ENCODE assay signal across 12 mouse cellular contexts in the genomic region with DNA sequence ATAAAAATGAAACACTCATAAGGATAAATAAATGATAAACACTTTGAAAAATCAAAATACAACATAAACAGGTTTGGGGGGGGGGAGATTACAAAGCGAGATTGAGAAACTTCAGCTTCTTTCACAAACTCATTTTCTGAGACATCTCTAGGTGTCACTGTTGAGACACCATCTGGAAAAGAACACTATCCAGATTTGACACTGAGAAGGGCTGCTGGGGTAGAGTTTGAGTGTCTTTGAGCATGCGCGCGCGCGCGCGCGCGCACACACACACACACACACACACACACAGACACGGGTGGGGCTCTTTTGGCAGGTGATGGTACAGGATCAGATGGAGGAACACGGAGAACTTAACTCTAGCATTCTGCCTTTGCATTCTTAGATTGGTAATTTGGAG.
DNase-seq lines count a peak whose midpoint lies in the region; ATAC-seq and TF ChIP-seq lines count a peak whose summit lies in the region.
"Had no signal": no experiment of that assay in that cellular context is flagged by ENCODE, and none has a peak within 500 bp of the region (broad histone marks: within the 10 kb centered on the region; RNA-seq: fewer than 3 reads in every experiment).

No protein-coding gene starts in this region.

- no peak overlapping the region for H3K9ac ChIP-seq in hindbrain, embryonic 14.5 days
- H3K9ac ChIP-seq: heart, embryonic 13.5 days; limb, embryonic 12.5 days had no signal

- no peaks in the 10 kb centered on the region for H3K27me3 ChIP-seq in hindbrain, embryonic 14.5 days (ENCODE audit: control insufficient read depth, insufficient read depth, low read length)
- H3K27me3 ChIP-seq in hindbrain, embryonic 10.5 days (ENCODE audit: insufficient read depth, poor library complexity, severe bottlenecking), result no peaks in the 10 kb centered on the region
- no peaks in the 10 kb centered on the region for H3K27me3 ChIP-seq in thymus, adult 2 months (ENCODE audit: control insufficient read depth, insufficient read depth, low read length)
- H3K27me3 ChIP-seq: heart, embryonic 13.5 days; limb, embryonic 12.5 days had no signal

- H3K27ac ChIP-seq in hindbrain, embryonic 14.5 days, result no peak overlapping the region
- no peak overlapping the region for H3K27ac ChIP-seq in hindbrain, embryonic 10.5 days
- H3K27ac ChIP-seq in thymus, adult 2 months (ENCODE audit: control insufficient read depth, insufficient read depth, low read length), result no peak overlapping the region
- no peak overlapping the region for H3K27ac ChIP-seq in left cerebral cortex, adult 2 months
- H3K27ac ChIP-seq: heart, embryonic 13.5 days; limb, embryonic 12.5 days had no signal

- no peak overlapping the region for H3K4me2 ChIP-seq in hindbrain, embryonic 14.5 days (replicated peaks)
- H3K4me2 ChIP-seq: heart, embryonic 13.5 days; limb, embryonic 12.5 days had no signal

- H3K9me3 ChIP-seq in hindbrain, embryonic 14.5 days (ENCODE audit: control insufficient read depth, low read length), result 0 out of 2 replicates have a peak, but pooled peaks cover 3% of the 10 kb centered on the region
- no peaks in the 10 kb centered on the region for H3K9me3 ChIP-seq in hindbrain, embryonic 10.5 days
- H3K9me3 ChIP-seq: limb, embryonic 12.5 days had no signal

- no peaks in the 10 kb centered on the region for H3K36me3 ChIP-seq in hindbrain, embryonic 14.5 days (replicated peaks; ENCODE audit: control insufficient read depth, insufficient read depth)
- no peaks in the 10 kb centered on the region for H3K36me3 ChIP-seq in hindbrain, embryonic 10.5 days
- H3K36me3 ChIP-seq in thymus, adult 2 months (ENCODE audit: control insufficient read depth, insufficient read depth, low read length), result no peaks in the 10 kb centered on the region
- H3K36me3 ChIP-seq: heart, embryonic 13.5 days; limb, embryonic 12.5 days had no signal

- DNase-seq in hindbrain, embryonic 14.5 days (ENCODE audit: low spot score), result peak; percentile 40
- no peak for DNase-seq in hindbrain, embryonic 10.5 days (ENCODE audit: low spot score)
- DNase-seq in thymus, postnatal 0 days (ENCODE audit: low spot score), result peak; percentile 58
- DNase-seq in thymus, adult 2 months, result no peak
- peak in 1 of 2 experiments; percentile 13 for DNase-seq in left cerebral cortex, adult 2 months (ENCODE audit: extremely low spot score in 1 of 2, low spot score in 2 of 2)
- DNase-seq in thymus, postnatal 4 days, result peak; percentile 54
- DNase-seq in kidney, adult 9 months, result no peak
- DNase-seq in kidney, adult 18-20 months, result no peak
- DNase-seq: lung, postnatal 4 days had no signal

- no peak for TF ChIP-seq CTCF in thymus, adult 2 months (IDR thresholded peaks at IDR 0.05; ENCODE audit: borderline replicate concordance, control insufficient read depth, extremely low read depth, insufficient read depth, low read length, poor library complexity)
- peak; percentile 50 for TF ChIP-seq CTCF in left cerebral cortex, adult 2 months (IDR thresholded peaks at IDR 0.05)

- intact Hi-C loops in left cerebral cortex, adult 2 months (cut with DNase I), result loop anchor here (5.0 to 10.0 kb wide), 2 partner anchors 194 to 559 kb away; no protein-coding TSS in a partner anchor

- no peak overlapping the region for H3K4me3 ChIP-seq in hindbrain, embryonic 14.5 days (replicated peaks; ENCODE audit: low read length)
- H3K4me3 ChIP-seq in hindbrain, embryonic 10.5 days, result no peak overlapping the region
- H3K4me3 ChIP-seq in thymus, adult 2 months (ENCODE audit: control insufficient read depth, insufficient read depth, low read length), result no peak overlapping the region
- H3K4me3 ChIP-seq in left cerebral cortex, adult 2 months, result peak overlapping the region; percentile 13; the same call in 1 of the 2 replicates
- H3K4me3 ChIP-seq: heart, embryonic 13.5 days; limb, embryonic 12.5 days had no signal

- 86% methylated on average over 12 of the region's 12 CpGs for WGBS in hindbrain, embryonic 14.5 days
- WGBS in hindbrain, embryonic 10.5 days, result 81% methylated on average over 12 of the region's 12 CpGs
- 88% methylated on average over 12 of the region's 12 CpGs for WGBS in thymus, adult 2 months

- TF ChIP-seq POLR2A in thymus, adult 2 months (IDR thresholded peaks at IDR 0.05; ENCODE audit: control insufficient read depth, extremely low read depth, insufficient read depth, low read length, poor library complexity), result no peak

- no peak for ATAC-seq in hindbrain, embryonic 14.5 days (ENCODE audit: low FRiP score)
- ATAC-seq: inflammation-experienced regulatory T-cells, adult 6 months had no signal

- peaks cover 6% of the 10 kb centered on the region; the same call in 1 of the 2 replicates for H3K4me1 ChIP-seq in hindbrain, embryonic 14.5 days (replicated peaks; ENCODE audit: control insufficient read depth, insufficient read depth, low read length)
- no peaks in the 10 kb centered on the region for H3K4me1 ChIP-seq in hindbrain, embryonic 10.5 days (replicated peaks)
- no peaks in the 10 kb centered on the region for H3K4me1 ChIP-seq in thymus, adult 2 months (replicated peaks; ENCODE audit: control insufficient read depth, insufficient read depth, low read length)
- H3K4me1 ChIP-seq: heart, embryonic 13.5 days; limb, embryonic 12.5 days had no signal

Comparison
In these comparisons a context has a peak if more than half of its experiments do, and no peak if none do; other contexts are left out.
1. DNase-seq: peak in hindbrain, embryonic 14.5 days (single experiment), thymus, postnatal 0 days (single experiment) and thymus, postnatal 4 days (single experiment); none in hindbrain, embryonic 10.5 days (single experiment), thymus, adult 2 months (single experiment), kidney, adult 9 months (single experiment) and kidney, adult 18-20 months (single experiment).